Mouse (Mus musculus) embryo, embryonic 11 days (tissue): ENCODE results near the gene Mctp1.
A peak's percentile ranks its signal among the peaks of the same experiment; 100 is the strongest.

Experiments used
- DNase-seq: peaks from one replicate; pipeline ENCODE4 v3.0.0-alpha.2; 2015

Mctp1 gene

DNA sequence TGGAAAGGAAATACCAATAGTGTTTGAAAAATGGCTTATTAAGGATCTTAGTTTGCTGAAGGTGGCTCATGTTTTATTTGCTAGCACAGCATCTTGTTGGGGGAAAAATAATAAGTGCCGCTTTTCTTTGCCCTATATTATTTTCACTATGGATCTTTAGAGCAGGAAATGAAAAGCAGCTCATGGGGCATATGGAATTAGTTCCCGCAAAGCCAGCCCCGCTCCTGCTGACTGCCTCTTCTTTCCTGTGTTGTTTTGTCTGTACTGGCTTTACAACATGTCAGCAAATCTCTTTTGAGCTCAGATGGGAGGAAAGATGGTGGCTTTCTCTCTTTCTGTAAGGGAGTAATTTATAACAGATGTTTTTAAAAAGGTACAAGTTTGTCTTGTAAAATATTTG is 618.3 kb downstream of the Mctp1 start:
- peak; percentile 49 for DNase-seq

DNA sequence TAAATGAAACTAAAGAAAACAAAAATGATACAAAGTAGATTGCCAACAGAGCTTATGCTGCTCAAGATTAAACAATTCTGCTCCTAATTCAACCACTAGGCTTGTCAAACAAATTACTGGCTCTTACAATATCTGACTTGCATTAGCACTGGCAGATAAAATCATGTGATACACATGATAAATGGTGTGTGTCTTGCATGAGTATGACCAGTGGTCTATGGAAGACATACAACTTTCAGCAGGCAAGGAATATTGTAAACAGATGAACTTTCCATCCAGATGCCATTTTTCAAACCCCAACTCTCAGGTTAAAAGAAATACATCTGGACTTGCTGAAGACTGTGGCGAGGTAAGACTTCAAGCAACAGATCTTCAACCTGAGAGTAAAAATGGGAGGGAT is 619.3 kb downstream of the Mctp1 start:
- DNase-seq = peak; percentile 17

- no peak for DNase-seq
Observed at GRCm38 (mm10) chr13:77018851-77019250, 634.5 kb downstream of the Mctp1 start.

GRCm38 (mm10) chr13:77029594-77029993 is 645.3 kb downstream of the Mctp1 start:
- no peak for DNase-seq

DNA sequence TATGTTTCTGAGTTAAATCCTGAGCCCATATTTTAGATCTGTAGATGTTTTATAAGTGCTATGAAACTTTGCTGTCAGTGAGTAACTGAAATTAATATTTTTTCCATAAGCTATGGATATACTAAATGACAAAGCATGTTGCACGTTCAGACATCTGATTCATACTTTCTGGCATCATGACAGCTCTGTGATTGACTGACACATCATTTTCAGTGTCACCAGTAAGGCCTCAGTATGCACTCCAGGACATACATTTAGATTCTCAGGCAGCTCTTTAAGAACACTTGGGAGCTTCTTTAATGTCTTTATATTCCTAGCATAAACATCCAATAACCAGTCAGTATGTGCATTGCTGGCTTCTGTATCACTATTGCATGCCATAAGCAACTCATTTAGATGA is 659.0 kb downstream of the Mctp1 start:
- DNase-seq = no peak

DNA sequence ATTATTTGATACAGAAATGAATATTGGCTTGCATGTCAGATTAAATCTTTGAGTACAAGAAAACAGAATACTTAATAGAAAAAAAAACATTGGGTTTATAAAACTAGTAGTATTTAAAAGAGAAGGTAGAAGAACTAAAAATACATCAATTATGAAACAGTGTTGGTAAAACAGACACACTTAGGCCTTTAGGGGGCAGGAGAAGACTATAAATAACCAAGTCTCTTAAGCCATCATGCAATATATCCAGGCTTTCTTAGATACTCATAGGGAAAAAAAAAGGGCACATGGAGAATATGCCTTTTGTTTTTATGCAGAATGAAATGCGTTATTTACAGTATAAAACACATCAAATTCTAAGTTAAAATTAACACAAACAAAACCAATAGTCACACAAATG is 661.0 kb downstream of the Mctp1 start:
- peak; percentile 27 for DNase-seq

DNA sequence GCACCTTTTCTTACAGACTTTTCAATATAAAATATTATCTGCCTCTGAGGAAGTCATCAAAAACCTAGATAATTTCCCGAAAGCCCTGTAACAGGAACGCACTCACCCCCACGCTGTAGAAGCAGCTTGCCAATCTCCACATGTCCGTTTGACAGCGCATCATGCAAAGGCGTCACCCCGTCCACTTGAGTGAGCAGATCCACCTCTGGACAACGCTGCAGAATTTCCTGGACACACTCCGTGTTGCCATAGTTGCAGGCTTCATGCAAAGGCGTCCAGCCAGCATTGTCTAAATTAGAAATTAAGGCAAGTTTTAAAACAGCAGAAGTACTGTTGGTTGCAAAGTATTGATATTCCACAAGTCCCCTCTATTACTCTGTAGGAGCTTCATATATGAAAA is 662.1 kb downstream of the Mctp1 start:
- DNase-seq = no peak

- no peak for DNase-seq
Observed at GRCm38 (mm10) chr13:77047179-77047931, 663.0 kb downstream of the Mctp1 start.

DNA sequence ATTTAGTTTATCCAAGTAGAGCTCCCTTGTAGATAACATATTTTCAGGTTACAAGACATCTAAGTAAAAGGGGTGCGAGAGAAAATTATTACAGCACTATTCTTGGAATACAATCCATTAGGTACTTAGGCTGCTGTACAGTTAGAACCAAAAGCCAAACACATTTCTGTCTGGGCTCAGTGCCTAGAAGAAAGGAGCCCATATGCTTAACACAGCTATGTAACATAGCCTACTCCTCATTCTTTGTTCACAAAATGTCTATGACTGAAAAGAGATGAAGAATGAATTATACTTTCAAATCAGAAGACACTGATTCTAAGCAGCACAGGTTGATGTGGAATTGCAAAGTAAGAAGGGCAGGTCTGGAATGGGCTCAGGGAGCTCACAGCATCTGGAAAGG is 664.1 kb downstream of the Mctp1 start:
- no peak for DNase-seq

GRCm38 (mm10) chr13:77049736-77050135 is 665.4 kb downstream of the Mctp1 start:
- DNase-seq = no peak

- DNase-seq = no peak
Observed at GRCm38 (mm10) chr13:77063221-77063620, 678.9 kb downstream of the Mctp1 start.

- DNase-seq = no peak
Observed at GRCm38 (mm10) chr13:77068847-77069246, 684.5 kb downstream of the Mctp1 start.

GRCm38 (mm10) chr13:77072030-77072429 is 687.7 kb downstream of the Mctp1 start:
- DNase-seq = no peak
